Comparison of ENCODE assay signal across 9 mouse cellular contexts in the genomic region with DNA sequence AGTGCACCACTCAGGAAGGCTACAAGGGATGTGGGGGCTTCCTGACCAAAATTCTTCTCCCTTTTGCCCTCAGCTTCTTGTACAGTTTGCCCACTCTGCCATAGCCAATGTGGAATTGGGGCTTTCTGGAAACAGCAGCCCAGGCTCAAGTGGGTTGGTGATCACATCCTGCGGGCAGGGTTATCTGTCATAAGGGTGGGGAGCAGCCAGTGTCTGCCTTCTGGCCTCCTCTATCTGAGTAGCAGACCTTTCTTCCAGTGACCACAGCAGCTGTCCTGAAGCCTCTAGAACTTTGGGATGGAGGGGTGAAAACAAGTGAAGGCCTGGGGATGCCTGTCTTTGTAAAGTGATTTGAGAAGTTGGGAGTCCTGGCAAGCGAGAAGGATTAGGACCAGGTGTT.
A peak's percentile ranks its signal among the peaks of the same experiment; 100 is the strongest.
DNase-seq lines count a peak whose midpoint lies in the region; ATAC-seq lines count a peak whose summit lies in the region.
"Had no signal": no experiment of that assay in that cellular context is flagged by ENCODE, and none has a peak within 500 bp of the region (broad histone marks: within the 10 kb centered on the region; RNA-seq: fewer than 3 reads in every experiment).

No protein-coding gene starts in this region.

- H3K27ac ChIP-seq in heart, embryonic 11.5 days (ENCODE audit: low read depth, low read length): no peak overlapping the region
- H3K27ac ChIP-seq in midbrain, embryonic 11.5 days (ENCODE audit: low read depth, low read length): no peak overlapping the region
- H3K27ac ChIP-seq in midbrain, embryonic 15.5 days: no peak overlapping the region
- no peak overlapping the region for H3K27ac ChIP-seq in limb, embryonic 15.5 days

- WGBS in heart, embryonic 11.5 days (ENCODE audit: insufficient replicate concordance): 33% methylated on average over 2 of the region's 2 CpGs
- WGBS in midbrain, embryonic 11.5 days: 76% methylated on average over 2 of the region's 2 CpGs
- WGBS in midbrain, embryonic 15.5 days: 85% methylated on average over 2 of the region's 2 CpGs
- WGBS in limb, embryonic 15.5 days: 72% methylated on average over 2 of the region's 2 CpGs

- peak overlapping the region; percentile 39; the same call in 1 of the 2 replicates for H3K4me3 ChIP-seq in heart, embryonic 11.5 days (ENCODE audit: low read depth, low read length)
- no peak overlapping the region for H3K4me3 ChIP-seq in midbrain, embryonic 11.5 days (ENCODE audit: low read depth, low read length)
- no peak overlapping the region for H3K4me3 ChIP-seq in midbrain, embryonic 15.5 days
- H3K4me3 ChIP-seq in limb, embryonic 15.5 days: no peak overlapping the region

- no peaks in the 10 kb centered on the region for H3K27me3 ChIP-seq in heart, embryonic 11.5 days (ENCODE audit: control insufficient read depth, insufficient read depth, low read length)
- peaks cover 7% of the 10 kb centered on the region; the same call in 1 of the 2 replicates for H3K27me3 ChIP-seq in midbrain, embryonic 11.5 days (ENCODE audit: control insufficient read depth, insufficient read depth, low read length)
- H3K27me3 ChIP-seq in midbrain, embryonic 15.5 days (replicated peaks): no peaks in the 10 kb centered on the region
- H3K27me3 ChIP-seq in limb, embryonic 15.5 days: no peaks in the 10 kb centered on the region

- no peak for ATAC-seq in heart, embryonic 11.5 days (replicated peaks; ENCODE audit: insufficient number of reproducible peaks, low FRiP score, low TSS enrichment)
- no peak for ATAC-seq in midbrain, embryonic 11.5 days (ENCODE audit: low FRiP score)
- ATAC-seq in midbrain, embryonic 15.5 days (replicated peaks): no peak
- no peak for ATAC-seq in limb, embryonic 15.5 days (ENCODE audit: insufficient number of reproducible peaks, low FRiP score, low TSS enrichment, low read depth)

- DNase-seq in heart, postnatal 10 days: no peak
- DNase-seq in midbrain, embryonic 11.5 days (ENCODE audit: low spot score, missing footprints): peak; percentile 92
- DNase-seq in thymus, adult 18-20 months: no peak
- no peak for DNase-seq in urinary bladder, postnatal 4 days (ENCODE audit: low spot score in 2 of 2)
- DNase-seq in Muller cell, postnatal 12 days (ENCODE audit: inconsistent ontology term): no peak
- DNase-seq: kidney, adult 2 months had no signal

- peak overlapping the region; percentile 74 for H3K4me2 ChIP-seq in heart, embryonic 11.5 days
- no peak overlapping the region for H3K4me2 ChIP-seq in midbrain, embryonic 11.5 days
- no peak overlapping the region for H3K4me2 ChIP-seq in midbrain, embryonic 15.5 days
- peak overlapping the region; percentile 57 for H3K4me2 ChIP-seq in limb, embryonic 15.5 days

- H3K9me3 ChIP-seq in heart, embryonic 11.5 days (replicated peaks; ENCODE audit: control insufficient read depth, low read length): no peaks in the 10 kb centered on the region
- H3K9me3 ChIP-seq in midbrain, embryonic 11.5 days (ENCODE audit: control insufficient read depth, low read length): no peaks in the 10 kb centered on the region
- H3K9me3 ChIP-seq in midbrain, embryonic 15.5 days: no peaks in the 10 kb centered on the region
- H3K9me3 ChIP-seq in limb, embryonic 15.5 days: no peaks in the 10 kb centered on the region

- intact Hi-C loops in heart, postnatal 10 days (cut with DNase I): no loop called here

- no peak overlapping the region for H3K9ac ChIP-seq in heart, embryonic 11.5 days (ENCODE audit: low read depth, low read length)
- H3K9ac ChIP-seq in midbrain, embryonic 11.5 days (ENCODE audit: low read length): no peak overlapping the region
- no peak overlapping the region for H3K9ac ChIP-seq in midbrain, embryonic 15.5 days
- H3K9ac ChIP-seq in limb, embryonic 15.5 days: no peak overlapping the region

- no peaks in the 10 kb centered on the region for H3K36me3 ChIP-seq in heart, embryonic 11.5 days (ENCODE audit: control insufficient read depth, insufficient read depth, low read length)
- H3K36me3 ChIP-seq in midbrain, embryonic 11.5 days (ENCODE audit: control insufficient read depth, insufficient read depth, low read length): no peaks in the 10 kb centered on the region
- H3K36me3 ChIP-seq in midbrain, embryonic 15.5 days (replicated peaks): no peaks in the 10 kb centered on the region
- no peaks in the 10 kb centered on the region for H3K36me3 ChIP-seq in limb, embryonic 15.5 days

- peaks cover 20% of the 10 kb centered on the region for H3K4me1 ChIP-seq in heart, embryonic 11.5 days (ENCODE audit: control insufficient read depth, insufficient read depth, low read length)
- H3K4me1 ChIP-seq in midbrain, embryonic 11.5 days (ENCODE audit: control insufficient read depth, insufficient read depth, low read length): peaks cover 26% of the 10 kb centered on the region
- peaks cover 18% of the 10 kb centered on the region for H3K4me1 ChIP-seq in midbrain, embryonic 15.5 days
- peaks cover 17% of the 10 kb centered on the region for H3K4me1 ChIP-seq in limb, embryonic 15.5 days

Comparison
In these comparisons a context has a peak if more than half of its experiments do, and no peak if none do; other contexts are left out.
1. H3K4me2 ChIP-seq: peak in heart, embryonic 11.5 days (single experiment) and limb, embryonic 15.5 days (single experiment); none in midbrain, embryonic 11.5 days (single experiment) and midbrain, embryonic 15.5 days (single experiment).